Mouse (Mus musculus) testis, adult 2 months (tissue): ENCODE data around the gene Kcnmb1.

Experiments used
- CTCF ChIP-seq: fragments of 200-500 bp; IDR thresholded peaks from 2 replicates; pipeline ENCODE4 v1.5.1; 2012; ENCODE audit warnings: low read depth, mild to moderate bottlenecking, inconsistent platforms, low read length, moderate library complexity; ENCODE audit not compliant: control insufficient read depth, insufficient read depth, insufficient replicate concordance
- POLR2A ChIP-seq: fragments of 200-500 bp; IDR thresholded peaks from 2 replicates; pipeline ENCODE4 v1.6.1; 2012; ENCODE audit warnings: low read depth, mild to moderate bottlenecking, inconsistent platforms, low read length, moderate library complexity; ENCODE audit not compliant: control insufficient read depth

- TF ChIP-seq POLR2A: no peak
- TF ChIP-seq CTCF: no peak
Measured at GRCm38 (mm10) chr11:33913061-33913460, 49.8 kb upstream of the Kcnmb1 start.
